Mouse (Mus musculus) forebrain, embryonic 14.5 days (tissue): ENCODE measurements around the gene Fancf. TPM values are rescaled to one million over a fixed set of nuclear protein-coding genes. Genes with fewer than 3 reads are reported as not detected.

Source experiments
- ATAC-seq: fragments of 200-750 bp; cut with Nextera tagmentation; 2 replicates; pipeline ENCODE4 v1.8.0; 2017; ENCODE audit warnings: mild to moderate bottlenecking, moderate library complexity
- DNase-seq: peaks from one replicate; pipeline ENCODE4 v3.0.0-alpha.2; 2015; ENCODE audit warnings: low spot score
- H3K27ac ChIP-seq: fragments of 300-500 bp; sonication (generic); 2 replicates; pipeline ENCODE4 v1.5.1; 2014; ENCODE audit warnings: low read depth, mild to moderate bottlenecking, control low read depth, low read length, moderate library complexity
- H3K27me3 ChIP-seq: fragments of 300-500 bp; sonication (generic); replicated peaks from 2 replicates; pipeline ENCODE4 v1.6.1; 2014; ENCODE audit warnings: low read length, control low read depth, mixed read lengths; ENCODE audit not compliant: control insufficient read depth, insufficient read depth
- H3K36me3 ChIP-seq: fragments of 300-500 bp; sonication (generic); 2 replicates; pipeline ENCODE4 v1.6.1; 2014; ENCODE audit warnings: low read length, control low read depth; ENCODE audit not compliant: control insufficient read depth, insufficient read depth
- H3K4me1 ChIP-seq: fragments of 300-500 bp; sonication (generic); 2 replicates; pipeline ENCODE4 v1.6.1; 2014; ENCODE audit warnings: antibody characterized with exemption, low read length, control low read depth; ENCODE audit not compliant: control insufficient read depth, insufficient read depth
- H3K4me2 ChIP-seq: fragments of 300-500 bp; sonication (generic); 2 replicates; pipeline ENCODE4 v1.6.1; 2014; ENCODE audit warnings: mild to moderate bottlenecking, control low read depth, low read length
- H3K4me3 ChIP-seq: fragments of 300-500 bp; sonication (generic); 2 replicates; pipeline ENCODE4 v1.5.1; 2014; ENCODE audit warnings: low read depth, low read length, control low read depth
- H3K9ac ChIP-seq: fragments of 300-500 bp; sonication (generic); 2 replicates; pipeline ENCODE4 v1.6.1; 2014; ENCODE audit warnings: mild to moderate bottlenecking, low read length, control low read depth, moderate library complexity
- H3K9me3 ChIP-seq: fragments of 300-500 bp; sonication (generic); replicated peaks from 2 replicates; pipeline ENCODE4 v1.6.1; 2016; ENCODE audit warnings: low read length, control low read depth, mixed read lengths; ENCODE audit not compliant: control insufficient read depth
- WGBS: fragments of 180-500 bp; shearing (Covaris S2); extraction: QIAGEN DNeasy Blood & Tissue Kit; methylation state at CpG from one replicate; pipeline ENCODE4 v1.1.7; 2014; 5-methylcytosine and 5-hydroxymethylcytosine counted together
- polyA plus RNA-seq: library from polyadenylated mRNA; unstranded; fragments of >200 nt; fragmentation: Nextera tagmentation; extraction: Ambion mirVana; gene quantifications from 2 replicates; pipeline ENCODE4 v1.2.1, GENCODE M21; 2014

Gene Fancf
- polyA plus RNA-seq, 1 experiment from 2014 or later = 6.4 TPM

GRCm38 (mm10) chr7:51819891-51820290, 42.2 kb downstream of the Fancf start:
- DNase-seq = peak; percentile 85
- Histone ChIP-seq H3K9ac (no peak overlapping the region), H3K4me2 (no peak overlapping the region), H3K4me1 (no peaks in the 10 kb centered on the region), H3K27me3 (no peaks in the 10 kb centered on the region), H3K36me3 (no peaks in the 10 kb centered on the region), H3K27ac (no peak overlapping the region), H3K9me3 (no peaks in the 10 kb centered on the region), H3K4me3 (no peak overlapping the region)
- WGBS = 69% methylated on average over 1 of the region's 1 CpGs
- peak; percentile 41; the same call in 1 of the 2 replicates for ATAC-seq

GRCm38 (mm10) chr7:51818251-51818974, 43.7 kb downstream of the Fancf start:
- DNase-seq (no peak), ATAC-seq (no peak)
- Histone ChIP-seq H3K36me3 (no peaks in the 10 kb centered on the region), H3K27me3 (no peaks in the 10 kb centered on the region), H3K4me2 (no peak overlapping the region), H3K9ac (no peak overlapping the region), H3K4me1 (no peaks in the 10 kb centered on the region), H3K9me3 (no peaks in the 10 kb centered on the region), H3K4me3 (no peak overlapping the region), H3K27ac (no peak overlapping the region)
- WGBS = 70% methylated on average over 3 of the region's 3 CpGs

GRCm38 (mm10) chr7:51816283-51816839, 45.7 kb downstream of the Fancf start:
- Histone ChIP-seq H3K4me1 (no peaks in the 10 kb centered on the region), H3K9me3 (no peaks in the 10 kb centered on the region), H3K36me3 (no peaks in the 10 kb centered on the region), H3K9ac (no peak overlapping the region), H3K4me2 (no peak overlapping the region), H3K27me3 (no peaks in the 10 kb centered on the region), H3K27ac (no peak overlapping the region), H3K4me3 (no peak overlapping the region)
- DNase-seq = no peak
- ATAC-seq = peak; percentile 17; the same call in 1 of the 2 replicates
- 66% methylated on average over 3 of the region's 3 CpGs for WGBS

- Histone ChIP-seq H3K36me3 (no peaks in the 10 kb centered on the region), H3K27ac (no peak overlapping the region), H3K4me1 (no peaks in the 10 kb centered on the region), H3K27me3 (no peaks in the 10 kb centered on the region), H3K9ac (no peak overlapping the region), H3K4me3 (no peak overlapping the region), H3K4me2 (no peak overlapping the region), H3K9me3 (no peaks in the 10 kb centered on the region)
- peak; percentile 85 for DNase-seq
- peak; percentile 92 for ATAC-seq
- 44% methylated on average over 4 of the region's 4 CpGs for WGBS
These were observed 46.4 kb downstream of the Fancf start for GRCm38 (mm10) chr7:51815473-51816282.

Other genes starting within 250 kb of the Fancf start
- gene Slc17a6, start 240.3 kb downstream of the Fancf start, polyA plus RNA-seq = 49.0 and 57.0 TPM in 2 replicates
- gene Gas2, start 252 bp downstream of the Fancf start, polyA plus RNA-seq = 14.9 and 17.2 TPM in 2 replicates
- 26.9 and 27.8 TPM in 2 replicates for gene Svip, start 143.8 kb upstream of the Fancf start, polyA plus RNA-seq
- gene 1700015G11Rik, start 153.5 kb upstream of the Fancf start, polyA plus RNA-seq = not detected in 2 replicates